Mouse (Mus musculus) megakaryocyte, embryonic 14.5 days (primary cell): ENCODE data around the gene Rnf157. TPM values are rescaled to one million over a fixed set of nuclear protein-coding genes. Genes with fewer than 3 reads are reported as not detected.
"Not testable (repeated sequence)": the region's sequence is repeated elsewhere in the genome, so short reads cannot be mapped to it uniquely, and the experiment has no call there.

Experiments
- H3K27me3 ChIP-seq: replicated peaks from 2 replicates; pipeline ENCODE3; 2012; ENCODE audit warnings: inconsistent platforms
- H3K36me3 ChIP-seq: replicated peaks from 2 replicates; pipeline ENCODE3; 2012; ENCODE audit warnings: low read length, inconsistent platforms, mixed read lengths
- H3K4me1 ChIP-seq: 2 replicates; pipeline ENCODE4 v1.6.1; 2012; ENCODE audit warnings: inconsistent platforms
- H3K4me3 ChIP-seq: replicated peaks from 2 replicates; pipeline ENCODE3; 2012; ENCODE audit warnings: moderate library complexity, mild to moderate bottlenecking, inconsistent platforms
- H3K9me3 ChIP-seq: 2 replicates; pipeline ENCODE4 v1.6.1; 2012; ENCODE audit warnings: inconsistent platforms
- FLI1 ChIP-seq: IDR thresholded peaks from 2 replicates; pipeline ENCODE4 v1.6.1; 2012; ENCODE audit warnings: low read length, inconsistent platforms, mixed read lengths
- GATA1 ChIP-seq: IDR thresholded peaks from 3 replicates; pipeline ENCODE4 v1.6.1; 2012; ENCODE audit warnings: mixed read lengths, low read length, inconsistent platforms, borderline replicate concordance
- polyA plus RNA-seq: library from polyadenylated mRNA; stranded (reverse); fragments of >175 nt; gene quantifications from 2 replicates; pipeline ENCODE4 v1.2.3, GENCODE M21; 2012; ENCODE audit warnings: low replicate concordance; ENCODE audit not compliant: insufficient read depth

The Rnf157 gene
- polyA plus RNA-seq, 1 experiment: 1.8 TPM

GRCm38 (mm10) chr11:116418841-116419462 is 6.1 kb upstream of the Rnf157 start:
- Histone ChIP-seq H3K4me1 (peaks cover 55% of the 10 kb centered on the region), H3K4me3 (peak overlapping the region; percentile 5), H3K27me3 (peaks cover 37% of the 10 kb centered on the region), H3K36me3 (peaks cover 3% of the 10 kb centered on the region), H3K9me3 (peaks cover 10% of the 10 kb centered on the region)
- TF ChIP-seq FLI1 (no peak), GATA1 (no peak)

GRCm38 (mm10) chr11:116418194-116418840 is 5.5 kb upstream of the Rnf157 start:
- H3K4me3 ChIP-seq: peak overlapping the region; percentile 5
- peaks cover 3% of the 10 kb centered on the region for H3K36me3 ChIP-seq
- peaks cover 38% of the 10 kb centered on the region for H3K27me3 ChIP-seq
- H3K4me1 ChIP-seq: peaks cover 51% of the 10 kb centered on the region
- H3K9me3 ChIP-seq: peaks cover 10% of the 10 kb centered on the region
- TF ChIP-seq GATA1 (no peak), FLI1 (no peak)

- H3K4me3 ChIP-seq: no peak overlapping the region
- peaks cover 61% of the 10 kb centered on the region for H3K4me1 ChIP-seq
- peaks cover 45% of the 10 kb centered on the region for H3K27me3 ChIP-seq
- TF ChIP-seq GATA1: no peak
- TF ChIP-seq FLI1: no peak
- H3K36me3 ChIP-seq: peaks cover 3% of the 10 kb centered on the region
- H3K9me3 ChIP-seq: peaks cover 7% of the 10 kb centered on the region
Measured at GRCm38 (mm10) chr11:116417054-116417453, 4.2 kb upstream of the Rnf157 start.

- Histone ChIP-seq H3K4me3 (no peak overlapping the region), H3K9me3 (peaks cover 7% of the 10 kb centered on the region), H3K4me1 (peaks cover 67% of the 10 kb centered on the region), H3K36me3 (peaks cover 3% of the 10 kb centered on the region), H3K27me3 (peaks cover 49% of the 10 kb centered on the region)
- TF ChIP-seq GATA1: no peak
Measured at GRCm38 (mm10) chr11:116416196-116416943, 3.5 kb upstream of the Rnf157 start.

- Histone ChIP-seq H3K36me3 (peaks cover 3% of the 10 kb centered on the region), H3K27me3 (peaks cover 47% of the 10 kb centered on the region), H3K4me1 (peaks cover 57% of the 10 kb centered on the region), H3K9me3 (peaks cover 7% of the 10 kb centered on the region), H3K4me3 (peak overlapping the region; percentile 93)
- TF ChIP-seq GATA1: no peak
- no peak for TF ChIP-seq FLI1
Measured at GRCm38 (mm10) chr11:116413631-116414022, 795 bp upstream of the Rnf157 start.

GRCm38 (mm10) chr11:116412028-116412827 is 604 bp downstream of the Rnf157 start:
- Histone ChIP-seq H3K27me3 (peaks cover 45% of the 10 kb centered on the region), H3K4me1 (peaks cover 47% of the 10 kb centered on the region), H3K4me3 (peak overlapping the region; percentile 93), H3K36me3 (peaks cover 2% of the 10 kb centered on the region), H3K9me3 (peaks cover 3% of the 10 kb centered on the region)
- TF ChIP-seq GATA1 (no peak), FLI1 (no peak)

- H3K4me3 ChIP-seq: no peak overlapping the region
Measured at GRCm38 (mm10) chr11:116411582-116411981, 1.2 kb downstream of the Rnf157 start.

GRCm38 (mm10) chr11:116410415-116410814 is 2.4 kb downstream of the Rnf157 start:
- H3K27me3 ChIP-seq: peaks cover 40% of the 10 kb centered on the region
- H3K4me1 ChIP-seq: peaks cover 40% of the 10 kb centered on the region

More at GRCm38 (mm10) chr11:116411582-116411981, 1.2 kb downstream of the Rnf157 start:
- Histone ChIP-seq H3K36me3 (no peaks in the 10 kb centered on the region), H3K4me1 (peaks cover 44% of the 10 kb centered on the region), H3K9me3 (no peaks in the 10 kb centered on the region), H3K27me3 (peaks cover 40% of the 10 kb centered on the region)
- TF ChIP-seq GATA1: no peak
- no peak for TF ChIP-seq FLI1

GRCm38 (mm10) chr11:116409008-116409407 is 3.8 kb downstream of the Rnf157 start:
- Histone ChIP-seq H3K27me3 (peaks cover 31% of the 10 kb centered on the region), H3K4me1 (peaks cover 36% of the 10 kb centered on the region)

More at GRCm38 (mm10) chr11:116410415-116410814, 2.4 kb downstream of the Rnf157 start:
- H3K4me3 ChIP-seq, H3K36me3 ChIP-seq, H3K9me3 ChIP-seq: not testable (repeated sequence)

GRCm38 (mm10) chr11:116406231-116406728 is 6.6 kb downstream of the Rnf157 start:
- H3K36me3 ChIP-seq: peaks cover 3% of the 10 kb centered on the region
- H3K27me3 ChIP-seq: peaks cover 11% of the 10 kb centered on the region
- no peak overlapping the region for H3K4me3 ChIP-seq
- peaks cover 6% of the 10 kb centered on the region for H3K9me3 ChIP-seq
- H3K4me1 ChIP-seq: peaks cover 15% of the 10 kb centered on the region
- no peak for TF ChIP-seq FLI1
- TF ChIP-seq GATA1: no peak

More at GRCm38 (mm10) chr11:116409008-116409407, 3.8 kb downstream of the Rnf157 start:
- no peak for TF ChIP-seq GATA1
- TF ChIP-seq FLI1: no peak
- no peaks in the 10 kb centered on the region for H3K36me3 ChIP-seq
- no peaks in the 10 kb centered on the region for H3K9me3 ChIP-seq
- H3K4me3 ChIP-seq: no peak overlapping the region
